Mouse (Mus musculus): ENCODE results near the gene Opcml.

The Opcml gene

GRCm38 (mm10) chr9:28432159-28432558, 641.6 kb downstream of the Opcml start:
- no peak for DNase-seq (ENCODE audit: low read depth, low spot score)

- no peak for DNase-seq (ENCODE audit: low read depth, low spot score)
These were observed 648.2 kb downstream of the Opcml start for GRCm38 (mm10) chr9:28438752-28439151.

DNA sequence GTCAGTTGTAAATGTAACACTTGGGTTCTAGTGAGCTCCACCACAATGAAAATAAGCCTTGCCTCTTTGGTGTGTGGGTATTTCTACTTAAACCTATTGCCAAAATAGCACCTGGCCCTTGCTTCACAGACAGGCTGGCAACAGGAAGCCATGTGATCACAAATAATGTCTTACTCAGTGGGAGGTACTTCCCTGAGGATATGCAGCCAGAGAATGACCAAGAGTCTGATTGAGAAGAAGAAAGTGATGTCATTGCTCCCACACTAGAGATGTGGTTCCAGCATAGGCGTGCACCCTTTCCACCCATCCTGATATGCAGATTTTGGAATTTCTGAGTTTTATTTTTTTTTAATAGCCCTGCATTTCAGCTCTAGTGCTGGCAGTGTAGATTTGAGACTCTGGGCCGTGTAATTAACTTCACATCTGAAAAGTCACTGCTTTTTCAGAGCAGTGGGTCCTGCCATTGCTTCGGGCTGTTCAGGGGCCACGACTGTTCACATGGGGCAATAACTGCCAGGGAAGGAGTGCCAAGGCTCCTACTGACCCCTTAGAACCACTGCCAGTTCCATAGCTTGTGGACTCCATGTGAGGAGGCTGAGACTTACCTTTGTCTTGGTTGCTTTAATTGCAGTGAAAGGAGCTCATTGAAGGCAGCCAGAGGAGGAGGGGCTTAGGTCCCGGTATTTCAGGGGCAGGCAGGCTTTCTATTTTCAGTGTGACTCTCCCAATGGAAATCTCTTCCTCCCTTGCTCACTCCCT, 649.0 kb downstream of the Opcml start:
- no peak for DNase-seq (ENCODE audit: low read depth, low spot score)

- no peak for DNase-seq (ENCODE audit: low read depth, low spot score)
These were observed 649.7 kb downstream of the Opcml start for GRCm38 (mm10) chr9:28440192-28440795.

DNA sequence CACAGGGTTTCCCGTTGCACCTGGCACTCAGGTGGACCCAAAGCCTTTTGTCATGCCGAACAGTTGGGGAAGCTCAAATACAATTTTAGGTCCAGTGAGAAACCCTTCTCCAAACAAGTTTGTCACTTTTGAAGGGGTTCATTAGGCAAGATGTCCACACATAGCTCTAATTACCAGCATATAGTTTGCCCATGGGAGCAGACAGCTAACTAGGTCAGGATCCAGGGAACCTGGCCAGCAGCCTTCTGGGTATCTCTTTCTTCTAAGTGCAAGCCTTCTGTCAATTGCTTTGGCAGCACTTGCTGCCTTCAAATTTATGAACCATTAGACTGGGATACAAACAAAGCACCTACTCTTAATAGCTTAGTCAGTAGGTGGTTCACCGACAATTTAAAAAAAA, 653.9 kb downstream of the Opcml start:
- no peak for DNase-seq (ENCODE audit: low read depth, low spot score)

- DNase-seq (ENCODE audit: low read depth, low spot score): no peak
These were observed 654.4 kb downstream of the Opcml start for GRCm38 (mm10) chr9:28444972-28445371.

- no peak for DNase-seq (ENCODE audit: low read depth, low spot score)
These were observed 655.3 kb downstream of the Opcml start for GRCm38 (mm10) chr9:28445863-28446262.

GRCm38 (mm10) chr9:28446278-28447064, 655.9 kb downstream of the Opcml start:
- DNase-seq (ENCODE audit: low read depth, low spot score): no peak

GRCm38 (mm10) chr9:28452509-28452908, 661.9 kb downstream of the Opcml start:
- DNase-seq (ENCODE audit: low read depth, low spot score): no peak

DNA sequence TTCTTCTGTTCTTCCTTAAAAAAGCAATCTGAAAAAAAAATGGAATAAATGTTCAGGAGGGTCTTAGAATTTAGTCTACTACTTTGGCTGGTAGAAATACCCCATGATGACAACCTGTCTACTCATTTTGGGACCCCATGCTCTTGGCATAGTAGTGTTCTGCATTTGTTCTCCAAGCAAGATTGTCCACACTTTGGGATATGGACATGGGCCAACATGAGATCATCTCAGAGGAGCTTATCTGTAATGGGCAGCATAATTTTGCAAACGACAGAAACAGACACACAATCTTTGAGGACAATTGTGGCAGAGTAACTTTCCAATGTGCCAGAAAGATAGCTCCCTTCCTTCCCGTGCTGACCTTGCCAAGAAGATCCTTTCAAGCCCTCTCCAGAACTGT, 662.5 kb downstream of the Opcml start:
- no peak for DNase-seq (ENCODE audit: low read depth, low spot score)

GRCm38 (mm10) chr9:28457982-28458770, 667.6 kb downstream of the Opcml start:
- DNase-seq (ENCODE audit: low read depth, low spot score): no peak

- no peak for DNase-seq (ENCODE audit: low read depth, low spot score)
These were observed 673.0 kb downstream of the Opcml start for GRCm38 (mm10) chr9:28463622-28464021.

- no peak for DNase-seq (ENCODE audit: low read depth, low spot score)
These were observed 678.8 kb downstream of the Opcml start for GRCm38 (mm10) chr9:28469419-28469818.

DNA sequence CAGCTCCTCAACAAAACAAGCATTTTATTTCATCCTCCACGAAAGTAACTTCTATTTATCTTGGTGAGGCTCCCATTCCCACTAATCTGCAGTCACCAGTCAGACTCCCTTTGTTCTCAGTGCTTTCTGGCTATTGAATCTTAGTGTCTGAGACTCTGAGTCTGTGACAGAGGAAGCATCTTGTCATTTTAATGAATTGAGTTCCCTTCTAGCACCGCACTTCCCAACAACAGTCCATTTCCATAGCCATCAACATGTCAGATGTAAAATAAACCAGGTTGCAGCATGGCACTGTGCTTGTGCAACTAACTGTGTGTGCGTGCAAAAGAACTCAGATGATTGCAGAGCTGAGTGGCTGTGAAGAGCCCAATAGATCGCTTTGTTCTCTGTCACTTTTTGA, 680.9 kb downstream of the Opcml start:
- DNase-seq (ENCODE audit: low read depth, low spot score): no peak

GRCm38 (mm10) chr9:28474586-28474985, 684.0 kb downstream of the Opcml start:
- no peak for DNase-seq (ENCODE audit: low read depth, low spot score)

DNA sequence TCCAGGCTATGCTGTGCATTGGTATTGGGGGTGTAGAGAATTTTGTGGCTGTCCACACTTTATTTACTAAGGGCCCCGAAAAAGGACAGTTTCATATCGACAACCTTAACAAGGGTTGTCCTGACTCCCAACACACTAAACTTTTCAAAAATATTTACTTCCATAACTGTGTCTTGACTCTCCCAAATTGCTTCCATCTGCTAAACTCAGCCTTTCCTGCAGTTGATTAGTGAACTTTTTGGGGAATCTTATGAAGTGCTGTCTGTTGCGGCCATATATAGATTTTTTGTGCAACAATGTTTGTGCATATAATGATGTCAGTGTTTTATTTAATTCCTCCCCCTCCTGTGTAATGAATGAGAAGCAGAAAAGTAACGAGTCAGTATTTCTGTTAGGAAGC, 690.7 kb downstream of the Opcml start:
- no peak for DNase-seq (ENCODE audit: low read depth, low spot score)

DNA sequence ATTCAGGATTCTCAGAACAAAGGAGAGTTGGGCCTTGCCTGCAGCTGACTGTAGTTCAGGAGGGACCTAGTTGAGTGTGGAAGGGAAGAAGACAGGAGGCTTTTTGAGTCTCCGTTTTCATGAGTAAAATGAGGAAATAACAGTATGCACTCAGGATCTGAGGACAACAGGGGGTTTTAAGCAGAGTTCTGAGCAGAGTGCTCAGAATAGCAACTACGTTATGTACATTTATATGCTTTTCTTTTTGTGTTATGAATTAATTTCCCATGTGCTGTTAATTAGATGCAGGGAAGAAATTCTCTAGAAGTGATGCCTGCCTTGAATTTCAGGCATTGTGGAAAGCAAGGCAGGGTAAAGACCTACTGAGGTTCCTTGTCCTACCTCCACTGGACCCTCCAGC, 697.9 kb downstream of the Opcml start:
- no peak for DNase-seq (ENCODE audit: low read depth, low spot score)

GRCm38 (mm10) chr9:28489828-28490227, 699.3 kb downstream of the Opcml start:
- no peak for DNase-seq (ENCODE audit: low read depth, low spot score)

- DNase-seq (ENCODE audit: low read depth, low spot score): no peak
These were observed 699.8 kb downstream of the Opcml start for GRCm38 (mm10) chr9:28490410-28490809.

DNA sequence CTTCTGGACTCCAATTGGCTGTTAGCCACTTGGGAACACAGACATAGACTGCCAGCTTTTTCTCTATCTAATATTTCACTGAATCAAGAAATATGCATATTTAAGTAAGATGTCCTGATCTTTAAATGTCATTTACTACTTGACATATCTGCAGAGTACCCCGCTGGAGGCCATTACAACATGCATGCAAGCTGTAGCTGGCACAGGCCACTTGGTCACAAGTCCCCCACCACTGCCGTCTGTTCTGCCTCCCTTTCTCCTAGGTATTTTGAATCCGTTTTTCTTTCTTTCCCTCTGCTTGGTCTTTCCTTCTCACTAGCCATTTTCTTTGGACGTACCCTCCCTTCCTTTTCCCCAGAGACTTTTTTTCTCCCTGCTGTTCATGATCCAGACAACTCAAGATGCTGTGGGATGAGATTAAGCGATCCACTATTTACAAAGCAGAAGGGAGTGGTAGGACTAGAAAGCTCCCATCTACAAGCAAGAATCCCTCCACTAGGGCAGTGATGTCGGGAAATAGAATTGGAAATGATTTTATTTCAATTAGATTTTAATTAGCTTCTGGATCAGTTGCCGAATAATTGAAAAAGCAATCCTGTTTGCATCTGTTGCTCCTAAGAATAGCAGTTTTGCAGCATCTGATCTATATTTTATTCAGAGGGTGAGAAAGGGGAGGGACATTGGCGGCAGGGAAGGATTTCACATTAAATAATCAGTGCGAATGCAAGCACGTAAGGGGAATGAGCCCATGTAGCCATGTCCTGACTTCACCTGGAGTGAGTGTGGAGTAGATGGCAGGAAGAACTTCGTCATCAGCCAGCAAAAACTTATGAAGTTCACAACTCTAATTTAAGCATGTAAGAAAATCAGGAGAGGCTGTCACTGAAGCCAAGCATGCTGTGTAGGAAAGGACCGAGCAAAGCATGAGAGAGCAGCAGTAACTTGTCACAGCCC, 709.5 kb downstream of the Opcml start:
- no peak for DNase-seq (ENCODE audit: low read depth, low spot score)

DNA sequence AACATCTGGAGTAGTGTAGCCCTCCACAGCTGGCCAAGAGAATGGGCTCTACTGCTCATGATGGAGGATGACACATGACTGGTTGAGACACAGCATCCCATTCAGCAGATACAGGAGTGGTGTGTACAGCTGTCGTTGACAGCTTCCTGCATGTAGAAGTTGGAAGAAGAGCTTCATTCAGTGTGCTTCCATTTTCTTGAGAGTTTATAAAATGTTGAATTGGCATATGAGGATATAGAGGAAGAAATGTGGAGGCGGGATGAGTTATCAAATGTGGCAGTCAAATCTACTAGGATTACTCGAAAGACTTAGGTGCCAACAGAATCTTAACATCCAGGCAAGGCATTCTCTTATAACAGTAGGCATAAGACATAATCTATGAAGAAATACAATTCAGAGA, 723.3 kb downstream of the Opcml start:
- DNase-seq (ENCODE audit: low read depth, low spot score): no peak
